Mouse (Mus musculus): ENCODE data around the gene Olfr666. TPM values are rescaled to one million over a fixed set of nuclear protein-coding genes. Genes with fewer than 3 reads are reported as not detected.
"Not testable (repeated sequence)": the region's sequence is repeated elsewhere in the genome, so short reads cannot be mapped to it uniquely, and the experiment has no call there.

The Olfr666 gene
- not detected in 2 replicates for polyA plus RNA-seq (2015; fragmentation: Nextera tagmentation; extraction: Ambion mirVana)

GRCm38 (mm10) chr7:104895852-104896251, at the start of gene Olfr666:
Gene Olfr666, minus strand, starts transcription at chr7:104895952.
- Histone ChIP-seq H3K36me3 (no peaks in the 10 kb centered on the region), H3K27ac (no peak within 1 kb of the TSS), H3K4me1 (replicated peaks) (no peaks in the 10 kb centered on the region), H3K9ac (no peak within 1 kb of the TSS), H3K4me3 (replicated peaks) (no peak within 1 kb of the TSS), H3K27me3 (replicated peaks) (no peaks in the 10 kb centered on the region), H3K4me2 (replicated peaks) (no peak within 1 kb of the TSS), H3K9me3 (no peaks in the 10 kb centered on the region)
- ATAC-seq, result no peak
- WGBS, result 85% methylated on average over 2 of the region's 2 CpGs

GRCm38 (mm10) chr7:104933940-104934339, 38.2 kb upstream of the Olfr666 start, which contains the start of gene Olfr669:
Gene Olfr669, plus strand, starts transcription at chr7:104934240.
- Histone ChIP-seq H3K36me3 (no peaks in the 10 kb centered on the region), H3K9ac (no peak within 1 kb of the TSS), H3K4me2 (replicated peaks) (no peak within 1 kb of the TSS), H3K27me3 (replicated peaks) (no peaks in the 10 kb centered on the region), H3K4me1 (replicated peaks) (no peaks in the 10 kb centered on the region), H3K9me3 (no peaks in the 10 kb centered on the region), H3K27ac (no peak within 1 kb of the TSS), H3K4me3 (replicated peaks) (no peak within 1 kb of the TSS)
- no peak for ATAC-seq
- WGBS, result 67% methylated on average over 1 of the region's 1 CpGs

- Histone ChIP-seq H3K4me1 (replicated peaks) (no peaks in the 10 kb centered on the region), H3K9ac (no peak within 1 kb of the TSS), H3K9me3 (no peaks in the 10 kb centered on the region), H3K36me3 (no peaks in the 10 kb centered on the region), H3K4me2 (replicated peaks) (no peak within 1 kb of the TSS), H3K27ac (no peak within 1 kb of the TSS), H3K27me3 (replicated peaks) (no peaks in the 10 kb centered on the region), H3K4me3 (replicated peaks) (no peak within 1 kb of the TSS)
- no peak for ATAC-seq
- WGBS, result 82% methylated on average over 1 of the region's 1 CpGs
Observed at GRCm38 (mm10) chr7:104927957-104928356, 32.2 kb upstream of the Olfr666 start, which contains the start of gene Olfr668. Gene Olfr668, minus strand, starts transcription at chr7:104928057.

- Histone ChIP-seq H3K4me2 (replicated peaks) (no peak within 1 kb of the TSS), H3K27me3 (replicated peaks) (no peaks in the 10 kb centered on the region), H3K27ac (no peak within 1 kb of the TSS), H3K4me3 (replicated peaks) (no peak within 1 kb of the TSS), H3K9ac (no peak within 1 kb of the TSS), H3K9me3 (no peaks in the 10 kb centered on the region), H3K4me1 (replicated peaks) (no peaks in the 10 kb centered on the region), H3K36me3 (no peaks in the 10 kb centered on the region)
- no peak for ATAC-seq
- 80% methylated on average over 1 of the region's 1 CpGs for WGBS
Observed at GRCm38 (mm10) chr7:104921382-104921781, 25.6 kb upstream of the Olfr666 start, which contains the start of gene Olfr667. Gene Olfr667, minus strand, starts transcription at chr7:104921482.

- no peaks in the 10 kb centered on the region for H3K4me1 ChIP-seq (replicated peaks)
- 37% methylated on average over 1 of the region's 1 CpGs for WGBS
- H3K27ac ChIP-seq, result no peak within 1 kb of the TSS
- H3K27me3 ChIP-seq (replicated peaks), result no peaks in the 10 kb centered on the region
- no peak within 1 kb of the TSS for H3K9ac ChIP-seq
- H3K9me3 ChIP-seq, result no peaks in the 10 kb centered on the region
- no peak within 1 kb of the TSS for H3K4me3 ChIP-seq (replicated peaks)
- H3K36me3 ChIP-seq, result no peaks in the 10 kb centered on the region
- no peak for ATAC-seq
- no peak within 1 kb of the TSS for H3K4me2 ChIP-seq (replicated peaks)
Observed at GRCm38 (mm10) chr7:104877731-104878130, 18.0 kb downstream of the Olfr666 start, which contains the start of gene Olfr665. Gene Olfr665, plus strand, starts transcription at chr7:104878031.

GRCm38 (mm10) chr7:104861381-104861780, 34.4 kb downstream of the Olfr666 start:
- Histone ChIP-seq H3K36me3 (no peaks in the 10 kb centered on the region), H3K4me3 (replicated peaks) (no peak overlapping the region), H3K9me3 (no peaks in the 10 kb centered on the region), H3K27me3 (replicated peaks) (no peaks in the 10 kb centered on the region), H3K4me1 (replicated peaks) (no peaks in the 10 kb centered on the region), H3K4me2 (replicated peaks) (no peak overlapping the region), H3K27ac (no peak overlapping the region), H3K9ac (no peak overlapping the region)
- no peak for ATAC-seq
- 81% methylated on average over 3 of the region's 3 CpGs for WGBS

- H3K27ac ChIP-seq, result no peak overlapping the region
- H3K27me3 ChIP-seq (replicated peaks), result no peaks in the 10 kb centered on the region
- no peaks in the 10 kb centered on the region for H3K36me3 ChIP-seq
- no peak for ATAC-seq
- H3K9me3 ChIP-seq, result no peaks in the 10 kb centered on the region
- H3K4me1 ChIP-seq (replicated peaks), result no peaks in the 10 kb centered on the region
- no peak overlapping the region for H3K4me2 ChIP-seq (replicated peaks)
- no peak overlapping the region for H3K4me3 ChIP-seq (replicated peaks)
- no peak overlapping the region for H3K9ac ChIP-seq
- WGBS, result 67% methylated on average over 1 of the region's 1 CpGs
Observed at GRCm38 (mm10) chr7:104857683-104858082, 38.1 kb downstream of the Olfr666 start.

GRCm38 (mm10) chr7:104856709-104857108, 39.0 kb downstream of the Olfr666 start, which contains the start of gene Usp17la:
Gene Usp17la, plus strand, starts transcription at chr7:104857009.
- not testable (repeated sequence) for H3K4me2 ChIP-seq (replicated peaks); H3K9ac ChIP-seq; H3K4me1 ChIP-seq (replicated peaks); H3K27ac ChIP-seq; H3K36me3 ChIP-seq; ATAC-seq; H3K4me3 ChIP-seq (replicated peaks); H3K27me3 ChIP-seq (replicated peaks); H3K9me3 ChIP-seq
- WGBS, result 83% methylated on average over 2 of the region's 2 CpGs

- Histone ChIP-seq H3K4me1 (replicated peaks) (no peaks in the 10 kb centered on the region), H3K9me3 (no peaks in the 10 kb centered on the region), H3K4me2 (replicated peaks) (no peak overlapping the region), H3K4me3 (replicated peaks) (no peak overlapping the region), H3K36me3 (no peaks in the 10 kb centered on the region), H3K27ac (no peak overlapping the region), H3K27me3 (replicated peaks) (no peaks in the 10 kb centered on the region), H3K9ac (no peak overlapping the region)
- WGBS, result 71% methylated on average over 3 of the region's 3 CpGs
- no peak for ATAC-seq
Observed at GRCm38 (mm10) chr7:104855248-104855750, 40.5 kb downstream of the Olfr666 start.

GRCm38 (mm10) chr7:104851546-104851945, 44.2 kb downstream of the Olfr666 start:
- H3K9ac ChIP-seq; H3K36me3 ChIP-seq; H3K27me3 ChIP-seq (replicated peaks); H3K9me3 ChIP-seq; H3K27ac ChIP-seq; H3K4me3 ChIP-seq (replicated peaks); ATAC-seq; H3K4me1 ChIP-seq (replicated peaks); H3K4me2 ChIP-seq (replicated peaks): not testable (repeated sequence)
- WGBS, result 81% methylated on average over 2 of the region's 2 CpGs

GRCm38 (mm10) chr7:104843731-104844287, 51.9 kb downstream of the Olfr666 start:
- no peaks in the 10 kb centered on the region for H3K27me3 ChIP-seq (replicated peaks)
- ATAC-seq, result no peak
- H3K9me3 ChIP-seq, result no peaks in the 10 kb centered on the region
- WGBS, result 73% methylated on average over 1 of the region's 1 CpGs
- no peak overlapping the region for H3K27ac ChIP-seq
- no peaks in the 10 kb centered on the region for H3K4me1 ChIP-seq (replicated peaks)
- H3K4me3 ChIP-seq (replicated peaks), result no peak overlapping the region
- H3K4me2 ChIP-seq (replicated peaks), result no peak overlapping the region
- no peaks in the 10 kb centered on the region for H3K36me3 ChIP-seq
- no peak overlapping the region for H3K9ac ChIP-seq

GRCm38 (mm10) chr7:104842503-104842902, 53.2 kb downstream of the Olfr666 start, which contains the start of gene Usp17lb:
Gene Usp17lb, minus strand, starts transcription at chr7:104842603.
- H3K9ac ChIP-seq, result no peak within 1 kb of the TSS
- H3K4me3 ChIP-seq (replicated peaks), result no peak within 1 kb of the TSS
- no peaks in the 10 kb centered on the region for H3K27me3 ChIP-seq (replicated peaks)
- 57% methylated on average over 1 of the region's 1 CpGs for WGBS
- no peaks in the 10 kb centered on the region for H3K36me3 ChIP-seq
- no peak within 1 kb of the TSS for H3K4me2 ChIP-seq (replicated peaks)
- ATAC-seq, result no peak
- H3K4me1 ChIP-seq (replicated peaks), result no peaks in the 10 kb centered on the region
- H3K27ac ChIP-seq, result no peak within 1 kb of the TSS
- H3K9me3 ChIP-seq, result no peaks in the 10 kb centered on the region
